Mouse (Mus musculus) intestine, postnatal 0 days (tissue): Measurements from ENCODE around the gene Hivep3. TPM values are rescaled to one million over a fixed set of nuclear protein-coding genes. Genes with fewer than 3 reads are reported as not detected.
A peak's percentile ranks its signal among the peaks of the same experiment; 100 is the strongest.

Source experiments
- ATAC-seq: fragments of 200-750 bp; cut with Nextera tagmentation; 2 replicates; pipeline ENCODE4 v1.8.0; 2017; ENCODE audit warnings: mild to moderate bottlenecking, moderate TSS enrichment, moderate library complexity
- H3K27ac ChIP-seq: fragments of 300-500 bp; sonication (generic); 2 replicates; pipeline ENCODE4 v1.5.1; 2014; ENCODE audit warnings: mild to moderate bottlenecking, low read depth, low read length, moderate library complexity
- H3K27me3 ChIP-seq: fragments of 300-500 bp; sonication (generic); replicated peaks from 2 replicates; pipeline ENCODE4 v1.6.1; 2014; ENCODE audit warnings: low read length, mixed read lengths; ENCODE audit not compliant: control insufficient read depth, insufficient read depth
- H3K36me3 ChIP-seq: fragments of 300-500 bp; sonication (generic); 2 replicates; pipeline ENCODE4 v1.6.1; 2014; ENCODE audit warnings: mild to moderate bottlenecking, moderate library complexity; ENCODE audit not compliant: control insufficient read depth, insufficient read depth
- H3K4me1 ChIP-seq: fragments of 300-500 bp; sonication (generic); replicated peaks from 2 replicates; pipeline ENCODE4 v1.6.1; 2014; ENCODE audit warnings: antibody characterized with exemption, low read length, mixed read lengths; ENCODE audit not compliant: control insufficient read depth, insufficient read depth
- H3K4me2 ChIP-seq: fragments of 300-500 bp; sonication (generic); replicated peaks from 2 replicates; pipeline ENCODE4 v1.6.1; 2014; ENCODE audit warnings: low read depth, mild to moderate bottlenecking, moderate library complexity
- H3K4me3 ChIP-seq: fragments of 300-500 bp; sonication (generic); 2 replicates; pipeline ENCODE4 v1.5.1; 2014; ENCODE audit warnings: low read depth, low read length
- H3K9ac ChIP-seq: fragments of 300-500 bp; sonication (generic); 2 replicates; pipeline ENCODE4 v1.6.1; 2014; ENCODE audit warnings: mild to moderate bottlenecking, low read depth, low read length
- H3K9me3 ChIP-seq: fragments of 300-500 bp; sonication (generic); 2 replicates; pipeline ENCODE4 v1.6.1; 2016; ENCODE audit warnings: mixed run types; ENCODE audit not compliant: control insufficient read depth
- CTCF ChIP-seq: sonication (generic); IDR thresholded peaks from 2 replicates; pipeline ENCODE4 v1.5.1; 2016; ENCODE audit warnings: low read depth, mild to moderate bottlenecking, control low read depth, antibody characterized with exemption, moderate library complexity
- WGBS: fragments of 180-500 bp; shearing (Covaris S2); extraction: QIAGEN DNeasy Blood & Tissue Kit; methylation state at CpG from one replicate; pipeline ENCODE4 v1.1.7; 2014; 5-methylcytosine and 5-hydroxymethylcytosine counted together
- polyA plus RNA-seq: library from polyadenylated mRNA; unstranded; fragments of >200 nt; fragmentation: Nextera tagmentation; extraction: Ambion mirVana; gene quantifications from 2 replicates; pipeline ENCODE4 v1.2.1, GENCODE M21; 2015

Hivep3 gene
- polyA plus RNA-seq, 1 experiment from 2014 or later: 4.1 TPM

- TF ChIP-seq CTCF: no peak
- H3K9ac ChIP-seq: no peak overlapping the region
- no peak overlapping the region for H3K27ac ChIP-seq
- no peaks in the 10 kb centered on the region for H3K9me3 ChIP-seq
- H3K4me1 ChIP-seq: no peaks in the 10 kb centered on the region
- no peak overlapping the region for H3K4me2 ChIP-seq
- 58% methylated on average over 7 of the region's 7 CpGs for WGBS
- no peak for ATAC-seq
- no peaks in the 10 kb centered on the region for H3K36me3 ChIP-seq
- no peak overlapping the region for H3K4me3 ChIP-seq
- no peaks in the 10 kb centered on the region for H3K27me3 ChIP-seq
Observed at GRCm38 (mm10) chr4:119959293-119959692, 225.7 kb downstream of the Hivep3 start.

GRCm38 (mm10) chr4:119959873-119960272 lies 226.3 kb downstream of the Hivep3 start:
- no peak overlapping the region for H3K9ac ChIP-seq
- 42% methylated on average over 1 of the region's 1 CpGs for WGBS
- no peaks in the 10 kb centered on the region for H3K9me3 ChIP-seq
- H3K27ac ChIP-seq: no peak overlapping the region
- no peaks in the 10 kb centered on the region for H3K36me3 ChIP-seq
- H3K4me3 ChIP-seq: no peak overlapping the region
- TF ChIP-seq CTCF: no peak
- no peaks in the 10 kb centered on the region for H3K27me3 ChIP-seq
- no peaks in the 10 kb centered on the region for H3K4me1 ChIP-seq
- H3K4me2 ChIP-seq: no peak overlapping the region
- no peak for ATAC-seq

- Histone ChIP-seq H3K4me3 (no peak overlapping the region), H3K9me3 (no peaks in the 10 kb centered on the region), H3K4me2 (no peak overlapping the region), H3K36me3 (no peaks in the 10 kb centered on the region), H3K27me3 (no peaks in the 10 kb centered on the region), H3K27ac (no peak overlapping the region), H3K9ac (no peak overlapping the region), H3K4me1 (no peaks in the 10 kb centered on the region)
- 75% methylated on average over 6 of the region's 6 CpGs for WGBS
- TF ChIP-seq CTCF: no peak
- ATAC-seq: no peak
Observed at GRCm38 (mm10) chr4:119960523-119960922, 226.9 kb downstream of the Hivep3 start.

DNA sequence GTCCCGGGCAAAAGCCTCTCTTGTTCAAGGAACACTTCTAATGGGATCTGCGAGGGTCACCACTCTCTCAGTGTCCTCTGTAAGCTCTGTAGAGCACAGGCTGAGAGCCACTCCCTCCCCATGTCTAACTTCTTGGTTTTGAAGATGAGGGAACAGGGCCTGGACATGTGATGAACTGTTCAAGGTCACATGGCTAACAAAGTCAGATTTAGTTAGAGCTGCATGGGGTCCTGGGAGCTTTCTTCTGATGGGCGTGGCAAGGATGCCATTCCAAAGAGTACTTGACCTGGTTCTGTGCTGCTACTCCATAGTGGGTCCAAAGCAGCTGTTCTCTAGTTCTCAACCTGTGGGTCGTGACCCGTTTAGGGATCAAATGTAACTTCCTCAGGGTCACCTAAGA lies 227.6 kb downstream of the Hivep3 start:
- H3K36me3 ChIP-seq: no peaks in the 10 kb centered on the region
- no peak overlapping the region for H3K27ac ChIP-seq
- no peaks in the 10 kb centered on the region for H3K9me3 ChIP-seq
- TF ChIP-seq CTCF: no peak
- no peak for ATAC-seq
- WGBS: 80% methylated on average over 5 of the region's 5 CpGs
- no peak overlapping the region for H3K9ac ChIP-seq
- no peak overlapping the region for H3K4me2 ChIP-seq
- no peak overlapping the region for H3K4me3 ChIP-seq
- H3K27me3 ChIP-seq: no peaks in the 10 kb centered on the region
- no peaks in the 10 kb centered on the region for H3K4me1 ChIP-seq

DNA sequence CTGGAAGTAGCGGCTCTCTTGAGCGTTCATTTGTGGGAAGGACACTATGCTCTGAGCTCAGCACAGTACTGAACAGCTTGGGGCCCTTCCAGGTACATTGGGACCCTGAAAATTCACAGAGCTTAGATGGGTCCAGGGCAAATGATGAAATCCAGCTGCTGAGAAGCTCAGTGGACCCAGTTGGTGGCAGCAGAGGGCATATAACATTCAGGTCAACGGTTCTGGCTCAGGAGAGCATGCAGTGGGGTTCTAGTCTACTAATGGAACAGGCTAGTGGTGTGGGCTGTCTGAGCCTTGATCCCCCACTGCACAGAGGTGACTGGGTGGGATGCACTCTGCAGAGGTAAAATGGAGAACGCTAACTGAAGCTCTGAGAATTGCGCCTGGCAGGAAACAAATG lies 228.5 kb downstream of the Hivep3 start:
- no peak overlapping the region for H3K27ac ChIP-seq
- WGBS: 76% methylated on average over 5 of the region's 5 CpGs
- H3K4me2 ChIP-seq: no peak overlapping the region
- no peaks in the 10 kb centered on the region for H3K4me1 ChIP-seq
- H3K9ac ChIP-seq: no peak overlapping the region
- H3K9me3 ChIP-seq: no peaks in the 10 kb centered on the region
- no peaks in the 10 kb centered on the region for H3K36me3 ChIP-seq
- peak; percentile 49 for TF ChIP-seq CTCF
- no peak overlapping the region for H3K4me3 ChIP-seq
- H3K27me3 ChIP-seq: no peaks in the 10 kb centered on the region
- no peak for ATAC-seq

- no peak for TF ChIP-seq CTCF
- H3K36me3 ChIP-seq: no peaks in the 10 kb centered on the region
- H3K4me2 ChIP-seq: no peak overlapping the region
- WGBS: 50% methylated on average over 20 of the region's 20 CpGs
- ATAC-seq: no peak
- H3K27me3 ChIP-seq: no peaks in the 10 kb centered on the region
- no peak overlapping the region for H3K9ac ChIP-seq
- no peaks in the 10 kb centered on the region for H3K4me1 ChIP-seq
- H3K27ac ChIP-seq: no peak overlapping the region
- no peak overlapping the region for H3K4me3 ChIP-seq
- H3K9me3 ChIP-seq: no peaks in the 10 kb centered on the region
Observed at GRCm38 (mm10) chr4:119966105-119967072, 232.8 kb downstream of the Hivep3 start.
